Mouse (Mus musculus) spleen, adult 2 months (tissue): ENCODE results near the gene Gle1.

ENCODE experiments used
- CTCF ChIP-seq: fragments of 200-500 bp; IDR thresholded peaks from 2 replicates; pipeline ENCODE4 v1.5.1; 2011; ENCODE audit warnings: mild to moderate bottlenecking, inconsistent platforms; ENCODE audit not compliant: insufficient read depth, insufficient read length, insufficient replicate concordance; ENCODE audit errors: extremely low read depth
- POLR2A ChIP-seq: fragments of 200-500 bp; IDR thresholded peaks from 2 replicates; pipeline ENCODE4 v1.6.1; 2011; ENCODE audit warnings: low read depth, low read length, inconsistent platforms

GRCm38 (mm10) chr2:29934906-29935599, at the start of gene Gle1:
- peak; percentile 65; the same call in 1 of the 2 replicates for TF ChIP-seq CTCF
- TF ChIP-seq POLR2A: no peak; the same call in 1 of the 2 replicates
